Mouse (Mus musculus) myocyte (in vitro differentiated cells): ENCODE measurements around the gene Fgr.

ENCODE experiments used
- MAX ChIP-seq: IDR thresholded peaks from one replicate; pipeline ENCODE4 v1.6.1; 2011; ENCODE audit warnings: low read depth, mild to moderate bottlenecking, control low read depth
- MYOD1 ChIP-seq, 3 experiments: IDR thresholded peaks; one replicate each; pipeline ENCODE4 v1.6.1; 2011; ENCODE audit warnings: control low read depth in 2 of 3, low read depth in 2 of 3, mild to moderate bottlenecking in 2 of 3, moderate library complexity in 1 of 3; ENCODE audit not compliant: insufficient read length in 2 of 3, control insufficient read depth in 1 of 3

DNA sequence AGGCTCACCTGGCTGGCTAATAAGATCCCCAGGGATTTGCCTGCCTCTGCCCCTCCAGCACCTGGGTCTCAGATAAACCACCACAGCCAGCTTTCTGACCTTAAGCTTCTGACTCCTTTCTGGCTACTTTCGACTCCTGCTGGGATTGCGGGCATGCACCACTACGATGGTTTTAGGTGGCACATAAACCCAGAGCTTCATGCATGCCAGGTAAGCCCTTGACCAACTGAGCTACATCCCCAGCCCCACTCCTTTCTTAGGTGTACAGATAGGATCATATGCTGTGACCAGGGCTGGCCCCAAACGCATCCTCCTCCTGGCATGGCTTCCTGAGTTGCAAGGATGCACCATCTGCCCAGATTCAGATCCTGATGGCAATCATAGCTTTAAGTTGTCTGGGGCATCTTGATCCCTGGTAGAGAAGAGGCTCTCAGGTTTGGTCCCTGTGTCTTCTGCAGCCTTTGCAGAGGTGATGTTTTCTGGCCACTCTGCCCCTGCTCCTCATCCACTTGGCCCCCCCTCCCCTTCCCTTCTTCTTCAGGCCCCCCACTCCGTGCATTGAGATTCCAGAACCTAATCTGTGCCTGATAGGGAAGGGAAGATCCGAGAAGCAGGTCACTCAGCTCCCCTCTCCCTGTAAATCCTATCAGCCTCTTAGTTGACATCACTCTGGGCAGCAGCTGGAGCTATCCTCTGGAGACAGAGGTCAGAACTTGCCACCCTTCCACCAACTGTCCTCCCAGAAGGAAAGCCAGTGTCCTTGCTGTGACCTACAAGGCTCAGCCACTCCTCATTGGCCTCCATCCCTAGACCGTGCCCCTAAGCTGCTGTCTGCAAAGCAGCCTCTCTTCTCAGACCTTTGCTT is 19.1 kb upstream of the Fgr start:
- no peak for TF ChIP-seq MYOD1 (IDR thresholded peaks at IDR 0.05; ENCODE audit: control insufficient read depth in 1 of 3, insufficient read length in 2 of 3, low read depth in 2 of 3)
- TF ChIP-seq MAX, result no peak
